Mouse (Mus musculus) forebrain, postnatal 0 days (tissue): ENCODE measurements around the gene Bag3. TPM values are rescaled to one million over a fixed set of nuclear protein-coding genes. Genes with fewer than 3 reads are reported as not detected.

Experiments
- ATAC-seq: fragments of 200-750 bp; cut with Nextera tagmentation; 2 replicates; pipeline ENCODE4 v1.8.0; 2017; ENCODE audit warnings: mild to moderate bottlenecking, moderate library complexity
- DNase-seq: peaks from one replicate; pipeline ENCODE4 v3.0.0-alpha.2; 2015
- H3K27ac ChIP-seq: fragments of 300-500 bp; sonication (generic); 2 replicates; pipeline ENCODE4 v1.5.1; 2014; ENCODE audit warnings: low read depth, mild to moderate bottlenecking, antibody characterized with exemption, low read length, moderate library complexity, mixed read lengths
- H3K27me3 ChIP-seq: fragments of 300-500 bp; sonication (generic); 2 replicates; pipeline ENCODE4 v1.6.1; 2014; ENCODE audit warnings: mild to moderate bottlenecking, low read length, mixed read lengths; ENCODE audit not compliant: insufficient read depth
- H3K36me3 ChIP-seq: fragments of 300-500 bp; sonication (generic); 2 replicates; pipeline ENCODE4 v1.6.1; 2014; ENCODE audit warnings: mild to moderate bottlenecking, moderate library complexity; ENCODE audit not compliant: insufficient read depth
- H3K4me1 ChIP-seq: fragments of 300-500 bp; sonication (generic); 2 replicates; pipeline ENCODE4 v1.6.1; 2014; ENCODE audit warnings: antibody characterized with exemption; ENCODE audit not compliant: insufficient read depth
- H3K4me2 ChIP-seq: fragments of 300-500 bp; sonication (generic); 2 replicates; pipeline ENCODE4 v1.6.1; 2014; ENCODE audit warnings: low read depth, mild to moderate bottlenecking, moderate library complexity
- H3K4me3 ChIP-seq: fragments of 300-500 bp; sonication (generic); 2 replicates; pipeline ENCODE4 v1.5.1; 2014; ENCODE audit warnings: low read depth, low read length, mixed read lengths
- H3K9ac ChIP-seq: fragments of 300-500 bp; sonication (generic); 2 replicates; pipeline ENCODE4 v1.6.1; 2014; ENCODE audit warnings: mild to moderate bottlenecking
- H3K9me3 ChIP-seq: fragments of 300-500 bp; sonication (generic); 2 replicates; pipeline ENCODE4 v1.6.1; 2016; ENCODE audit warnings: low read length
- CTCF ChIP-seq: sonication (generic); IDR thresholded peaks from 2 replicates; pipeline ENCODE4 v1.5.1; 2016; ENCODE audit warnings: antibody characterized with exemption, control low read depth, low read depth
- WGBS: fragments of 180-500 bp; shearing (Covaris S2); extraction: QIAGEN DNeasy Blood & Tissue Kit; methylation state at CpG from one replicate; pipeline ENCODE4 v1.1.7; 2014; 5-methylcytosine and 5-hydroxymethylcytosine counted together
- polyA plus RNA-seq: library from polyadenylated mRNA; unstranded; fragments of >200 nt; fragmentation: Nextera tagmentation; extraction: Ambion mirVana; gene quantifications from 2 replicates; pipeline ENCODE4 v1.2.1, GENCODE M21; 2015
- total RNA-seq: library from RNA; depleted of rRNA; stranded (reverse); fragments of >200 nt; gene quantifications from 2 replicates; pipeline ENCODE4 v1.2.3, GENCODE M21; 2014

Bag3 gene
- total and polyA plus RNA-seq, 2 experiments from 2014 or later: 3.8 to 4.1 TPM

GRCm38 (mm10) chr7:128528596-128528995 lies 5.2 kb downstream of the Bag3 start:
- H3K36me3 ChIP-seq: no peaks in the 10 kb centered on the region
- H3K27ac ChIP-seq: no peak overlapping the region
- H3K4me2 ChIP-seq: no peak overlapping the region
- 0 out of 2 replicates have a peak, but pooled peaks cover 1% of the 10 kb centered on the region for H3K27me3 ChIP-seq
- no peak for TF ChIP-seq CTCF
- H3K4me3 ChIP-seq: no peak overlapping the region
- H3K9me3 ChIP-seq: no peaks in the 10 kb centered on the region
- WGBS: 77% methylated on average over 9 of the region's 9 CpGs
- no peak for DNase-seq
- no peak for ATAC-seq
- no peak overlapping the region for H3K9ac ChIP-seq
- H3K4me1 ChIP-seq: peaks cover 20% of the 10 kb centered on the region

- H3K27ac ChIP-seq: no peak overlapping the region
- H3K4me1 ChIP-seq: peaks cover 20% of the 10 kb centered on the region
- no peaks in the 10 kb centered on the region for H3K9me3 ChIP-seq
- ATAC-seq (peak; percentile 13; the same call in 1 of the 2 replicates), DNase-seq (no peak)
- 66% methylated on average over 6 of the region's 6 CpGs for WGBS
- H3K36me3 ChIP-seq: no peaks in the 10 kb centered on the region
- H3K4me3 ChIP-seq: no peak overlapping the region
- TF ChIP-seq CTCF: no peak
- no peak overlapping the region; the same call in 1 of the 2 replicates for H3K9ac ChIP-seq
- H3K4me2 ChIP-seq: no peak overlapping the region
- no peaks in the 10 kb centered on the region for H3K27me3 ChIP-seq
Measured at GRCm38 (mm10) chr7:128529126-128529525, 5.7 kb downstream of the Bag3 start.

- H3K27me3 ChIP-seq: no peaks in the 10 kb centered on the region
- H3K9ac ChIP-seq: no peak overlapping the region; the same call in 1 of the 2 replicates
- H3K4me1 ChIP-seq: peaks cover 20% of the 10 kb centered on the region
- no peaks in the 10 kb centered on the region for H3K36me3 ChIP-seq
- DNase-seq (peak; percentile 52), ATAC-seq (peak; percentile 84)
- no peaks in the 10 kb centered on the region for H3K9me3 ChIP-seq
- WGBS: 33% methylated on average over 14 of the region's 14 CpGs
- H3K4me2 ChIP-seq: no peak overlapping the region
- H3K4me3 ChIP-seq: no peak overlapping the region
- H3K27ac ChIP-seq: peak overlapping the region; percentile 45; the same call in 1 of the 2 replicates
- no peak for TF ChIP-seq CTCF
Measured at GRCm38 (mm10) chr7:128529574-128530051, 6.2 kb downstream of the Bag3 start.

- peak; percentile 47 for DNase-seq
- Histone ChIP-seq H3K9ac (no peak overlapping the region), H3K36me3 (no peaks in the 10 kb centered on the region), H3K27ac (no peak overlapping the region), H3K4me2 (no peak overlapping the region), H3K4me3 (no peak overlapping the region), H3K9me3 (no peaks in the 10 kb centered on the region), H3K27me3 (no peaks in the 10 kb centered on the region), H3K4me1 (peaks cover 33% of the 10 kb centered on the region)
- ATAC-seq: peak; percentile 47; the same call in 1 of the 2 replicates
- WGBS: 8% methylated on average over 11 of the region's 11 CpGs
- TF ChIP-seq CTCF: no peak
Measured at GRCm38 (mm10) chr7:128531031-128531430, 7.6 kb downstream of the Bag3 start.

GRCm38 (mm10) chr7:128531929-128532328 lies 8.5 kb downstream of the Bag3 start:
- TF ChIP-seq CTCF: no peak
- 43% methylated on average over 6 of the region's 6 CpGs for WGBS
- H3K9ac ChIP-seq: no peak overlapping the region
- no peaks in the 10 kb centered on the region for H3K36me3 ChIP-seq
- H3K27me3 ChIP-seq: no peaks in the 10 kb centered on the region
- no peaks in the 10 kb centered on the region for H3K9me3 ChIP-seq
- no peak overlapping the region for H3K27ac ChIP-seq
- ATAC-seq (no peak), DNase-seq (no peak)
- no peak overlapping the region for H3K4me2 ChIP-seq
- no peak overlapping the region for H3K4me3 ChIP-seq
- peaks cover 35% of the 10 kb centered on the region for H3K4me1 ChIP-seq

GRCm38 (mm10) chr7:128532441-128533166 lies 9.2 kb downstream of the Bag3 start:
- H3K36me3 ChIP-seq: no peaks in the 10 kb centered on the region
- no peak overlapping the region for H3K27ac ChIP-seq
- H3K4me3 ChIP-seq: no peak overlapping the region
- no peak overlapping the region for H3K4me2 ChIP-seq
- H3K4me1 ChIP-seq: peaks cover 35% of the 10 kb centered on the region
- ATAC-seq: no peak
- no peak for DNase-seq
- H3K9me3 ChIP-seq: no peaks in the 10 kb centered on the region
- no peaks in the 10 kb centered on the region for H3K27me3 ChIP-seq
- WGBS: 83% methylated on average over 6 of the region's 6 CpGs
- TF ChIP-seq CTCF: no peak
- H3K9ac ChIP-seq: no peak overlapping the region

GRCm38 (mm10) chr7:128534984-128535491 lies 11.6 kb downstream of the Bag3 start:
- Histone ChIP-seq H3K27ac (no peak overlapping the region), H3K9ac (no peak overlapping the region), H3K4me1 (peaks cover 28% of the 10 kb centered on the region), H3K4me3 (no peak overlapping the region), H3K9me3 (no peaks in the 10 kb centered on the region), H3K4me2 (no peak overlapping the region), H3K36me3 (no peaks in the 10 kb centered on the region), H3K27me3 (no peaks in the 10 kb centered on the region)
- ATAC-seq: peak; percentile 54
- DNase-seq: peak; percentile 81
- 19% methylated on average over 5 of the region's 5 CpGs for WGBS
- no peak for TF ChIP-seq CTCF
